Mouse (Mus musculus): Measurements from ENCODE around the gene Cldn24.

The Cldn24 gene

DNA sequence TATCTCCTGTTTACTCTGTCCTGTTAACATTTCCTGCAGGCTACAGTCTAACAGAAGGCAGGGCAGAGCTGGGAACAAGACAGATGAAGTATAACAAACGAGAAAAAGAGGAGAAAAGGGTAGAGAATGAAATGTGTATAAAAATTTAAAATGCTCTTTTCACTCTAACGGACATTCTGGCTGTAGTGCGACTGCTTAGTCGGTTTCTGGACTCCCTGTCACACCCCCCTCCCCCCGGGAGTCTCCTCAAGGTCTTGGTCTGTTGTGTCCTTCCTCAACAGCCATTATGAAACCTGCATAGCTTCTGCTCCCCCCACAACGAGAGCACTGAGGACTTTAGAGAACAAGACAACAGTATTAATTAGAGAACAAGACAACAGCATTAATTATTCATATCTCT, 10.7 kb downstream of the Cldn24 start:
- DNase-seq, result no peak

DNA sequence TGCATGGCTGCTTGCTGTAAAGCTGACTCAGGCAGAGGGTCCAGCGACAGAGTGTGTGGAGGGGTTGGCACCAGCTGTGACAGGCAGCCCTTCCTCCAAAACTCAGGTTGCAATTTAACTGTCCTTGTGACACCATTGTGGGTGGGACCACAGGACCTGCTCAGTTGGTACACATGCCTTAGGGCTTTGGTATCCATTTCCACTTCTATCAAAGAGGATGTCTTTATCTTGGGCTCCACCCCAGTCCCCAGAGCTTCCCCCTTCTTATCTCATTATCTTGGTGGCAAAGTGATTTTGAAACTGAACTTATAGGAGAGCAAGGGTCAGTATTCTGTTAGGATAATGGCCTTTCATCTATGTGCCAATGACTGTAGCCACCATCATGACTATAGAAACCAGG, 12.0 kb downstream of the Cldn24 start:
- DNase-seq, result no peak

DNA sequence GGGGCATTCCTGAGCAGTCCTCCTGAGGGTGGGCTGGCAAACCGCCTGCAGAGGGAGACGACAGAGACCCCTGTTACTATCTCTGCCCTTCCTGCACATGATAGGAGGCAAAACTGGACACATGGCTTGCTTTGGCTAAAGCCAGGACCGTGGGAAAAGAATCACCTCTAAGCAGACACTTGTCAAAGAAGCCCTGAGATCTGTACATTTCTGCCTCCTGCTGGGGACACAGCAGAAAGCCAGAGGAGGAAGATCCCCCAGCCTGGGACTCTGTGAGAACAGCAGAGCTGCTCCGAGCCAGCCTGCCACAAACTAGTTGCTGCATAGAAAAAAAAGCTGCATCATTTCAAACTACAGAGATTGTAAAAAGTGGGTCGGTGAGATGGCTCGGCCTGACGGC, 21.1 kb downstream of the Cldn24 start:
- DNase-seq, result no peak

DNA sequence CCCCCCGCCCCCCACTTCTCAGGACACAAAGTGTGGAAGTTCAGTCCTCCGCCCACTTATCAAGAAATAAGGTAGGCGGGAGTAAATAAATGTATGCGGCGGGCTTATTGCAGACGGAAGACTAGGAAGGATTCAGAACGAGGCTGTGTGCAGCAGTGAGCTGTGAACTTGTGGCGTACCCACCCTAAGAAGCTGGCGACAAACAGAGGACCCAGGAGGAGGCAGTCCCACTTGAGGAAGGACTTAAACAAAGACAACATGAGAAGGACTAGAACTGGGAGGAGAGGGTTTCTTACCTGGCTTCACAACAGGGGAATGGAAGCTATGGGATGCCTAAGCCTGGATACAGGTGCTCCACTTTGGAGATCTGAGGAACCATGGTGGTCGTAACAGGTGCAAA, 21.7 kb downstream of the Cldn24 start:
- no peak for DNase-seq

DNA sequence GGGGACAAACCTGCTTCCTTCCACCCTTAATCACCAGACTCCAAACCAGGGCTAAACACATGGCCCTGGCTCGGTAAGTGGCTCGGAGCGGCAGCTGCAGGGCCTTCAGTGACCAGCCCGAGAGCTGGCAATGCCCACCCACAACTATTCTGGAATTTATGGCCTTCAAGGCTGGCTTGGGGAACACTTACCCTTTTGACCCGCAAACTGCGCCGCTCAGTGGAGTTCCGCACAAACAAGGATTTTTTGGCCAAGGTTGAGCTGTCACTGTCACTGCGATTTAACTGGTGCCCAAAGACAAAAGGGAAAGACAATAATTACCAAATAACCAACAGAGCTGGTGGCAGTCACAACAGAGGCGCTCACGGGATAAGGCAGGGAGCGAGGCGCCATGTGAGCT, 24.0 kb downstream of the Cldn24 start:
- DNase-seq, result no peak

DNA sequence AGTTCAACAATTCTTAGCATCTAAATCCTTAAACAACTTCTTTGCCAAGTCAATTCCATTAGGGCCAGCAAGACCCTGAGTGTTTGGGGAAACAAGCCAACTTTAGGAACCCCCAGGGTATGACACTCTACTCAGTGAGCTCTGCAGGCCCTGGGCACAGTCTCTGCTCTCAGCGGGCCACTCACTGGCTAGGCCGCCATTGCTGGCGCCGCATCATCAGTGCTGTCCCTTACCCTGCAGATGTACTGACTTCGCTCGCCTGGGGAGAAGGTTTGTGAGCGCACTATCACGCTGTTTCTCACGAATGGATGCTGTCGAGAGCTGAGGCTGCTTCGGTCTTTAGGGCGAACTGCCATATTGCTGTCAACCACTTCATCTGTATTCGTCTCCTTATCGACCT, 25.2 kb downstream of the Cldn24 start:
- no peak for DNase-seq

DNA sequence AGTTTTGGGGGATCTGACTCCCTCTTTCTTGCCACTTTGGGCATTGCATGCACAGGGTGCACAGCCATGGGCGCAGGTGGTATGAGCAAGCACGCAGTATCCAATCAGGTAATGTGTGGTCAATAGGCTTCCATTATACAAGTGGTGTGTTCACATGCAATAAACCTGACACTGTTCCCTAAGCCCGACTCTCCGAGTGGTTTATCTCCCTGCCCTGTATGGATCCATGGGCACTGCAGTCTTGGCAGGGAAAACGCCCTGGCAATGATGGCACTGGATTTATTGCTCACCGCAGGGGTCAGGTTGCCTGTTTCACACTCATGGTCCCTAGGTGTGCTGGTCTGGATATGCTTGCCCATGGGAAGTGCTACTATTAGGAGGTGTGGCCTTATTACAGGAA, 26.0 kb downstream of the Cldn24 start:
- DNase-seq, result no peak

DNA sequence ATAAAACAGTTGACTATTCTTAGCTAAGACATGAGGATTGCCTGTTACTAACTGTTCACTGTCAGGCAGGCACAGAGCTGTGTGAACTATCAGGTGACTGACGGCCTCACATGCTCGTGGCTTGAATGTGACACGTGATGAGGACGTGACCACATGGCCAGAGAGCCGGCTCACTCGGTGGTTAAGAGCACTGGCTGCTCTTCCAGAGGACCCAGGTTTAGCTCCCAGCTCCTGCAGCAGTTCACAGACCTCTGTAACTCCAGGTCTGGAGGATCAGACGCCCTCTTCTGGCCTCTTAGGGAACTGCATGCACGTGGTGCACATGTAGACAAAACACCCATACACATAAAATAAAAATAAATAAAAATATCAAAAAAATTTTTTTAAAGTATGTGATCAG, 27.9 kb downstream of the Cldn24 start:
- no peak for DNase-seq

DNA sequence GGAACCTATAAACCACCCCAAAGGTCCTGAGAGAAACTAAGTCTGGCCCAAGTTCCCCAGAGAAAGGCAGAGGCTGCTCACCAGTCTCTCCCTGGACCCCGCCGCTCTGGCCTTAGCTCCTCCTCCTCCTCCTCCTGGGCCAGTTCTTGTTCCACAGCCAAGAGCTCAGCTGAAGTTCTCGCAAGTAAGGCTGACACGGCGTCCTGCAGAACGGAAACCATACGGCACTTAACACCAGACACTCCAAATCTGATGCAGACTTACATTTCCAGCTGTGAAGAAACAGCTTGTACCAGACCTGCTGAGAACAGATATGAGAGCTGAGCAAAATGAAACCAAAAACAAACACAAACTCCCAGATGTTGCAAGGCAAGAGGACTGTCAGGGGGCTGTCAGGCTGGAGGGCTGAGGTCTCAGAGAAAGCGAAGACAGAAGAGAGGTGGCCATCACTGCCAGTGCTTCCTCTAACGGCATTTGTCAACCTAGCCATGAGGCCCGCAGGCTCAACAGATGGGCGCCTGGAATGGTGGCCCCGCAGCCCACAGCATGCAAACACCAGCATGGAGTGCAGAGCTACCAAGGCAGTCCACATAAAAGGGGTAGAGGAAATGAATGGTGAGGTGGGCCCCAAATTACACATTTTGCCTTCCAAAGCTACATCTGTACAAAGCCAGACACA, 30.0 kb downstream of the Cldn24 start:
- no peak for DNase-seq

DNA sequence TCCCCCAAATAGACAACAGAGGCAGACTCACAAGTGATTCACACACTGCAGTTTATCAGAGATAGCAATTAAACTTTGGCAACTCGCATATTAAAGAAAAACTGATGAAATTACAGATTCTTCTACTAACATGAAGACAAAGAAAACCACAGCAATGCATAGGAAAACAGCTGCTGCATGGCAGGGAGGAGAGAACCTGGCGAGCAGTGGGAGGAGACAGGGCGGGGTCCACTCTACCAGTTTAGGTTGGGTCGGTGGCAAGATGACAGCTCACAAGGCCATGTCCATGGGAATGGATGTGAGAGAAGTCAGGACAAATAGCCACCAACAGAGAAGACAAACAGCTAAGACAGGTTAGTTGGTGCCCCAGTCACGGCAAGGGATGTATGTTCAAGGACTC, 30.8 kb downstream of the Cldn24 start:
- DNase-seq, result no peak

DNA sequence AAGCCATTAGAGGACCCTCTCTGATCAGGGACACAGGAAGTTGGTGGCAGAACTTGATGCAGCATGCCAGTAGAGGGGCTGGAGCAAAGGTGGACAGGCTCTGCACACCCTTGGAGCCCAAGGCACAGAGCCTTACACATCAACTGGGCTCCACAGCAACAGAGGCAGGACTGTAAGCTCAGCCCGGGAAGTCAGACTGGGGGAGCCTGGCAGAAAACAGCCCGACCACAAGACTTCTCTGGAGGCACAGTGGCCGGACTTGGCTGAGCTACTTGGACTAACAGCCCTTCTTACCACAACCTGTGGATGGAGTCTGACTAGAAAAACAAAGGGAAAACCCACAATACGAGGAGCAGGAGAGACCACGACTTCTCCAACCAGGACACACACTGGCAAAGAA, 31.4 kb downstream of the Cldn24 start:
- DNase-seq, result no peak

DNA sequence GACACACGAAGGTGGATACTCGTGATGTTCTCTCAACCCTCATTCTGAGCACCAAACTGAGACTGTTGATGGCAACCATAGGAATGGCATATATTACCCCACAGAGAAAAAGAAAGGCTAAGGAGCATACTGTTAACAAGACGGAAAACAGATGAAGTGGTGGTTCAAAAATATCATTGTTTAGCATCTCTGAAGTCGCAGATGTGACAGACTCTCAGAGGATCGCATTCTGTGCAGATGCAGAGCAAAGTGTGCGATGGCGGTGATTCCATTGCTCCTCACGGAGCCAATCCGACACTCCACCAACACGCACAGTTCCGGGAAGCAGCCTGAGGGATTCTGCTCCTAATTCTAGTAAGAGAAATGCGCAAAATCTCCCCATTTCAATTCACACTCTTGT, 37.3 kb downstream of the Cldn24 start:
- DNase-seq, result no peak

DNA sequence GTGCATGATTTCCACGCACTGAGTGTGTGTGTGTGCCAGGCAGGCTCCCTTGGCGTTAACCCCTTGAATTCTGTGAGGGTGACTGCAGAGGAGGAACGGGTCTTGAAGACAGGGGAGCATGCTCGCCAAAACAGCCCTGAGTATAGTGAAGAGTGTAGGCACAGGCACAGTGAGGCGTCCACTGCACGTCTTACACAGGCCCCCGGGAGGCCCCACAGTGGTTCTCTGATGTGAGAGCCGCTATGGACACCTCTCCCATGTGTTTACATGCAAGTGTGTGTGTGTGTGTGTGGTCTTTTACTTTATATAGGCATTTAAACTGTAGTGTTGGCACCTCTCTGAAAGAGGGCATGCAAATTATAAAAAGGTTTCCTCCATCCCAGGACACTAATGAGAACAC, 44.6 kb downstream of the Cldn24 start:
- no peak for DNase-seq

DNA sequence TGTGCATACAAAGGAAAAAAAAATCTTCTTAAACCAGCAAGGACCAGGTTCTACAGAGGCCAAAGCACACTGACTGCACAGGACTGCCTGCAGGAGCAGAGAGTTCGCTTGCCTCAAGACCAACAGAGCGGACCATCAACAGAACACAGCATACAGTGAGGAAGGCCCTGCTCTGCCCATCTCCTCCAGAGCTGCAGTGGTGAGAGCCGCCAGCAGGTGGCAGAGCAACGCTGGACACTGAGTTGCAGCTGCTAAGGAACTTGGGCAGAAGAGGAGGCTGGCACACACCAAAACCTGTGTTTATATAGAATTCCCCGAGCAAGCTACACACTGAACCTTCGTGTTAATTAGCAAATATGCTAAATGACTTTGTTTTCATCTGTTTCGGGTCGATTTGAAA, 45.1 kb downstream of the Cldn24 start:
- DNase-seq, result peak; percentile 40
